Mouse (Mus musculus): Measurements from ENCODE around the gene Plch2. TPM values are rescaled to one million over a fixed set of nuclear protein-coding genes. Genes with fewer than 3 reads are reported as not detected.
A peak's percentile ranks its signal among the peaks of the same experiment; 100 is the strongest.

Plch2 gene
- total RNA-seq, 1 experiment from 2014 or later: not detected

DNA sequence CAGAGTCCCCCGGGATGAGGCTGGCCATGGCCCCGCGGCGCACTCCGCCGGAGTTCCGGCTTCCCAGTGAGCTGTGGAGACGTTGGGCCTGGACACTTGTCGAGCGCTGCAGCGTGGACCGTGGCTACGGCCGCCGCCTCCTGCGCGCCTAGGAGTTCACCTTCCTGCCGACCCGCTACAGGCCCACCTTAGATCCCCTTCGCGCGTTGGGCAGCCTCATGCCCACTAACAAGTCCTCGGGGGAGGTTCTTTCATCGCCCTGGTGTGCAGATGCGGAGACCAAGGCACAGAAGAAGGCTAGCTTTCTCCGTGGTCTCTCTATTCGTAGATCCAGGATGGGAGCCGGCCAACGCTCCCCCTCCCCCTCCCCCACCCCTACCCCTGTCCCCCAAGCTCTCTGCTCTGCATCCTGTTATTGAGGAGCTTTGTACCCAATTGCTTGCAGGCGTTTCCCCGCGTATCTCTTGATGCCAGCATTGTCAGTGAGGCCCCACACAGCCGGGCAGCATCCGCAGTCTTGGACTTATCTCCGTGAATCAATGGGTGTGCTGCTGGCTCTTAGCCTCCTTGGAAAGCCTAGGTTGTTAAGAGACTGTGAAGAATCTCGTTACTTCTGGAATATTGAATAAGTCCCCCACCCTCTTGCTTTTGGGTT lies 91.9 kb downstream of the Plch2 start:
- ATAC-seq (ENCODE audit: extremely low read depth, insufficient number of reproducible peaks, low FRiP score, poor library complexity, severe bottlenecking): no peak

DNA sequence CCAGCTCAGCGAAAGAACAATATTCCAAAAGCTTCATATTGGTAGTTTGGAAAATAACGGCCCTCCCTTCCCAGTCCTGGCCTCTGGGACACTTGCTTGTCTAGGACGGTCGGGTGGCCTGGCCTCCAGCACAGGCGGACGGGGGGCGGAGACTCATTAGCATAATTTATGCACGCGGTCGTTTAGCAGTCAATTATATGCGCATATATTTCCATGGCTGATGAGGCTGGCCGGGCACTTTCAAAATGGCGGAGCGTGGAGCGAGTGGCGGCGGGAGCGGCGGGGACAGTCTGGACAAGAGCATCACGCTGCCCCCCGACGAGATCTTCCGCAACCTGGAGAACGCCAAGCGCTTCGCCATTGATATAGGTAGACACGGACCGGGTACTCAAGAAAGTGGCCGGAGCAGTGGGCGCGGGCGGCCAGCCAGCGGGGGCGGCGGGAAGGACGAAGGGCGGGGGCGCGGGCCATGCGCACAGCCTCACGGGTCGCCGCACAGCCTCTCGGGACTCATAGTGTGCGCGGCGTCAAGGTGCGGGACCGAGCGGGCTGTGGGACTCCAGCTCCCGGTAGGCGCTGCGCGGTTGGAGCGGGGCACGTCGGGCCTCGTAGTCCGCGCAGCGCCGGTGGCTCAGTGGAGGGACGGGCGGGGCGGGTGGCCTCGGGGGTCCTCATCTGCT lies 92.5 kb downstream of the Plch2 start, which contains the start of gene Pank4:
Pank4 (plus strand) TSS at position 223 of the 680 bp plus-strand sequence.
- peak; percentile 77 for ATAC-seq (ENCODE audit: extremely low read depth, insufficient number of reproducible peaks, low FRiP score, poor library complexity, severe bottlenecking)

DNA sequence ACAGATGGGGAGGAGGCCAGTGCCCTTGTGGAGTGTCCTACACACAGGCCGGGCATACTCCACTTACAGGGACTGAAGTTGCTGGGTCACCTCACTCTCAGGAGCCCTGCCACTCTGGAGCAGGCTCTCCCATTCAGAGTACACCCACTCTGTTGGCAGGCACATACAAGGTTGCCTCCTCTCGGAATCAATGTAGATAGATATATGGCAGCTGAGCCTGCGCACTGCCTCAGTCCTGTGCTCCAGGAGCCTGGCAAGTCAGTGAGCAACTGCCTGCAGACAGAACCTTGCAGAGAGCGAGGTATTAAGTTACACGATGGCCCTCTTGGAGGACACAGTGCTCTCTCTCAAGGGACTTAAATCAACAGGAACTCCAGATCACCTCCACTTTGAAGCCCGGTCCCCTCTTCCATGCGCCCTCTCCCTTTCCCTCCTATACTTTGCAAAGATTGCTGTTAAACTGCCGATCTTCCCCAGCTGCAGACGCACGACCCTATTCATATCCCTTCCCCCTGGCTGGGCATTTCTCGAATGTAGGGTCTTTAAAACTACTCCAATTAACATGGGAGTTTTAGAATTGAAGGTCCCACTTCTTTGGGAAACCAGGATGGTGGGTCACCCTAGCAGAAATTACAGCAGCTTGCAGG lies 93.3 kb downstream of the Plch2 start:
- no peak for ATAC-seq (ENCODE audit: extremely low read depth, insufficient number of reproducible peaks, low FRiP score, poor library complexity, severe bottlenecking)

DNA sequence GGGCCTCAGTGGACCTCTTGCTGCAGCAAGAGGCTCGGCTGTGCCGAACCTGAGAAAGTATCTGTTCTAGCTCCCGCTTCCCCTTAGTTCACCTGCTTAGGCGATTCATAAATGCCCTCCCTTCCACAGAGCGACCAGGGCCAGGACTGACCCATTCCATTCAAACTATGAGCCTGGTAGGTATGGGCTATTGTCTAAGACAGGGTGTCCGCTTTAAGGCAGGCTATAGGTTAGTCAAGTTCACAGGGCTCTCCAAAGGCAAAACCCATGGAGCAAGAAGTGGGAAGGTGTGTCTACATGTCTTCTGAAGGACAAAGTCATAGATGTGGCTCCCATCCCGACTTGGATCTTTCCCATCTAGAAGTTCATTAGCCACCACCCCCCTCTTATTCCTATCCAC lies 93.9 kb downstream of the Plch2 start:
- no peak for ATAC-seq (ENCODE audit: extremely low read depth, insufficient number of reproducible peaks, low FRiP score, poor library complexity, severe bottlenecking)

DNA sequence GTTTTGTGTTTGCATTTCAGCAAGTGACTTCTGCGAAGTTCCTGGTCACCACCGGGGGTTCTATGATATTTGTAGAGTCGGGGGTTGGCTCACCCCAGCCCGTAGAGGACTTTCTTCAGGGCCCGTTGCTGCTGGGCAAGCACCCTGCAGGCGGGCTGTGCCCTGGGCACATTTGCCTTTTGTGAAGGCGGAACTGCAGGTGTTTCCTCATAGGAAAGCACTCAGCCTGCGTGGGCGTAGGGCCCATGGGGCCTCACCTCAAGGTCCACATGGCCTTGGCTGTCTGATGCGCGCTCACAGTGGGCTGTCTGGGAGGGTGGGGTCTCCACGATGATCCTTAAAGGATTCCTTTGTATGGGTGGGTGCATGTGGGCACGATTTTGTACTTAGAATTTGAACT lies 94.7 kb downstream of the Plch2 start:
- ATAC-seq (ENCODE audit: extremely low read depth, insufficient number of reproducible peaks, low FRiP score, poor library complexity, severe bottlenecking): peak; percentile 55; the same call in 1 of the 2 replicates

DNA sequence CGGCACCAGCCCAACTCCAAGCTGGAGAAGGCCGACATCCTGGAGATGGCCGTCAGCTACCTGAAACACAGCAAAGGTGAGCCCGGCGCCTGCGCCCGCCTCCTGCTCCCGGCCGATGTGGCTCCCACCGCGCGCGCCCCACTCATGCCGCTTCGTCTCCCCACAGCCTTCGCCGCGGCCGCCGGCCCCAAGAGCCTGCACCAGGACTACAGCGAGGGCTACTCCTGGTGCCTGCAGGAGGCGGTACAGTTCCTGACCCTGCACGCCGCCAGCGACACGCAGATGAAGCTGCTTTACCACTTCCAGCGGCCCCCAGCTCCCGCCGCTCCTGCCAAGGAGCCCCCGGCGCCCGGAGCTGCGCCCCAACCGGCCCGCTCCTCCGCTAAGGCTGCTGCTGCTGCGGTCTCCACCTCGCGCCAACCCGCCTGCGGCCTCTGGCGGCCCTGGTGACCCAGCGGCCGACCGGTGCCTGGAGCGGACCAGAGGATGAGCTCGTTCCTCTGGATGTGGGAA lies 95.3 kb downstream of the Plch2 start:
- ATAC-seq (ENCODE audit: extremely low read depth, insufficient number of reproducible peaks, low FRiP score, poor library complexity, severe bottlenecking): peak; percentile 34; the same call in 1 of the 2 replicates

DNA sequence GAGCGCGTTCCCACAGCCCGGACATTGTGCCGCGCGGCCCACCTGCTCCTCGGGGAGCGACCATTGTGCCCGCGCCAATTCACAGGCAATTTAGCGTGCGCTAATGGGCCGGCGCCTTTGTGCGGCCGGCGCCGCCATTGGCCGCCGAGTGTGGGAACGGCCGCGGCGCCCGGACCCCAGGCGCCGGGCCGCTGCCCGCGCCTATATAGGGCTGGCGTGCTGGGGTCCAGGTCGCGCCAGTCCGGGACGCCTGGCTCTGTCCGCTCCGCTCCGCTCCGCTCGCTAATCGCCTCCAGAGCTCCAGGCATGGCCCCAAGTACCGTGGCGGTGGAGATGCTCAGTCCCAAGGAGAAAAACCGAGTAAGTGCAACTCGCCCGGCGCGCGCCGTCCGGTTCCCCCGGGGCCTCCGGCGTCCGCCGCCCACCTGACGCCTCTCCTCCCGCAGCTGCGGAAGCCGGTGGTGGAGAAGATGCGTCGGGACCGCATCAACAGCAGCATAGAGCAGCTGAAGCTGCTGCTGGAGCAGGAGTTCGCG lies 95.8 kb downstream of the Plch2 start, which contains the start of gene Hes5:
Hes5 (plus strand) TSS at position 234 of the 536 bp plus-strand sequence.
- ATAC-seq (ENCODE audit: extremely low read depth, insufficient number of reproducible peaks, low FRiP score, poor library complexity, severe bottlenecking): no peak

DNA sequence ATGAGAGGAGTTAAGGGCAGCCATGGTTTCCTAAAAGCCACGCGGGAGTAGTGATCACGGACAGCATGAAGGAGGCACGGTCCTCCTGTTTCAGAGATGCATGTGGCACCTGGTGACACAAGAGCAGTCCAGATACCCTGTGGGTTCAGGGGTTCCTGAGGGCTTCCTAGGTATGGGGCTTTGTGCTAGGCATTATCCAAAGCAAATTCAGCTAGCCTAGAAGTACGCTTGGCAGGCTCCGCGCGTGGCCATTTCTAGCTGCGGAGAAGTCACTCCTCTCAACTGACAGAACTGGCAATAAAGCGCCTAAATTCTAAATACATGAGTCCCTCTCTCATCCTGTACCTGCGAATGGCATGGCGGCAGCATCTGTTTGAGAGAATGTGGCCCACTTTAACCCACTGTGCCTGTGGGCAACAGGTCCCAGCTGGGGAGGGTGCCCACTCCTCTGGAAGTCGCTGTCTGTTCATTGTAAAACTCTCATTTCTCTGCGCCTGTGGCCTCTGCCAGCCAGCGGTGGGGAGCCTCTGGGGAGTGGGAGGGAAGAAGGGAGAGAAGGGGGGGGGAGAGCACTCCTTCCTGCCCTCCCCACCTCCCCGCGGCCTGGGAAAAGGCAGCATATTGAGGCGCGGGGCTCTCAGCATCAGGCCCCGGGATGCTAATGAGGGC lies 96.4 kb downstream of the Plch2 start:
- no peak for ATAC-seq (ENCODE audit: extremely low read depth, insufficient number of reproducible peaks, low FRiP score, poor library complexity, severe bottlenecking)

DNA sequence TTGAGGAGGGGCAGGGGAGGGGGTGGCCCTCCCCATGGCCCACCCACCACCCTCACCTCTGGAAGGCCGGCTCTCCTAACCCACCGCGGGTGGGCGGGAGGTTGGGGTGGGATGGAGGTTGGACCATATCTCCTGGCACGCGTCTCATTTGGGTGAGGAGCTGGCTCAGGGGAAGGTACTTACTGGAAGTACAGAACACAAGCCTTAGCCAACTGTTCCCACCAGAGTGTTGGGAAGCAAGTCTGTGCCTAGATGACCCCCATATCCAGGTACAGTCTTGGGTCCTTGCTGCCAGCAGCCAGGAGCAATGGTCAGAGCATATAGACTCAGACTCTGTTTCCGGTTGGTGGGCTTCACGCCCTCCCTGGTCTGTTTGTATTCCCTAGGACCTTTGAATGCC lies 98.0 kb downstream of the Plch2 start:
- no peak for ATAC-seq (ENCODE audit: extremely low read depth, insufficient number of reproducible peaks, low FRiP score, poor library complexity, severe bottlenecking)

DNA sequence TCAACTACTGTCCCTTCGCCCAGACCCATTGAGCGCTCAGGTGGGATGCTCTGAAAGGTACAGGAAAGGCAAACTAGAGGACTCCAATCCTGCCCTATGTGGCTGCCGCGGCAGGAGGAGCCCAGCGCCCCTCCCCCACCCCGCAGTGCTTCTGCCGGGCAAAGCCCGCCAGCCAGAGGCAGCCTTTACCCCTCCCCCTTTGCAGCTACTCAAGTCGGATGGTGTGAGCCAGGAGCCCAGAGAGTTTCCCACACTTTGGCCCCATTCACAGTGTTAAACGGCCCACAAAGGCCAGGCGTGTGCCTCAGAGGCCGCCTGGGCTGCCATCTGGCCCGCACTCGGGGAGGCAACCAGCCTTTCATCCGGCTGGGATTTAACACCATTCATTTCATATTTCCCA lies 98.4 kb downstream of the Plch2 start:
- no peak for ATAC-seq (ENCODE audit: extremely low read depth, insufficient number of reproducible peaks, low FRiP score, poor library complexity, severe bottlenecking)

DNA sequence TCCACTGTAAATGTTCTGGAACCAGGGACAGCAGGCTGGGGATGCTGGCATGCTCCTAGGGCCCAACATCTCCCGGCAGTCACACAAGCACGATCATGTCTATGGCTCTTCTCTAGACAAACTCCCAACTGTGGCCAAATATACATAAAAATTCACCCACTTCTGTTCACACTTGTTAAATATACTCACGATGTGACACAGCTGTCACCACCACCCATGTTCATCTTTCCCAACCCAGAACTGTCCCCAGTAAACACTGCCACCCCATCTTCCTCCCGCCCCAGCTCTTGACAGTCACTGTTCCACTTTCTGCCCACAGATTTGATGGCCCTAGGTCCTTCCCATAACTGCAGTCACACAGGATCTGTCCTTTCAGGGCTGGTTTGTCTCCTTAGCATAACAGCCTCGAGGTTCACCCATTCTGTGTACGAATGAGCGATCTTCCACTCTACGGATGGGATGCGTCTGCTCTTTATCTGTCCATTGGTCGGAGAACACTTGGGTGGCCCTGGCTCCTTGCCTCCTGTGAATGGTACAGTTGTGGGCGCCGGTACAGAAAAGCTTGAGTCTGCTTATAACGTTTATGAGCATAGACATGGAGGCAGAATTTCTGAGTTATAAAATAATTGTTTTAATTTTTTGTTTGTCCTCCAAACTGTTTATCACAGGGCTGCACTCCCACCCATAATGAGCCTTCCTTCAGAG lies 99.1 kb downstream of the Plch2 start:
- no peak for ATAC-seq (ENCODE audit: extremely low read depth, insufficient number of reproducible peaks, low FRiP score, poor library complexity, severe bottlenecking)

DNA sequence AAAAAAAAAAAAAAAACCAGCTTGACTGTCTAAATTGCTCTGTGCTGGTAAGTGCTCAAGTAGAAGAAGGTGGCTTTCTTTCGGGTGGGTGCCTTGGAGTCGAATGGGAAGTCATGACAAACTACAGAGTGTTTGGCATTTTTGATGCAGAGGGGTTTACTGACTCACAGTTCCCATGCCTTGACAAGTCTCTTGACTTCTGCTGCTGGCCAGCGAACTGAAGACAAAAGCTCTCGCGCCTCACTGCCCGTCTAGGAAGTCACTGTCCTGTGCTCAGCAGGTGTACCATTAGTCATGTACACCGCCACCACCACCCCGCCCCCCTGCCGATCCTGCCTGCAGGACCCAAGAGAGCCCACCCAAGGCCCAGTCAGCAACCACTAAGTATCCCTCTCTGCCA lies 100.0 kb downstream of the Plch2 start:
- no peak for ATAC-seq (ENCODE audit: extremely low read depth, insufficient number of reproducible peaks, low FRiP score, poor library complexity, severe bottlenecking)

DNA sequence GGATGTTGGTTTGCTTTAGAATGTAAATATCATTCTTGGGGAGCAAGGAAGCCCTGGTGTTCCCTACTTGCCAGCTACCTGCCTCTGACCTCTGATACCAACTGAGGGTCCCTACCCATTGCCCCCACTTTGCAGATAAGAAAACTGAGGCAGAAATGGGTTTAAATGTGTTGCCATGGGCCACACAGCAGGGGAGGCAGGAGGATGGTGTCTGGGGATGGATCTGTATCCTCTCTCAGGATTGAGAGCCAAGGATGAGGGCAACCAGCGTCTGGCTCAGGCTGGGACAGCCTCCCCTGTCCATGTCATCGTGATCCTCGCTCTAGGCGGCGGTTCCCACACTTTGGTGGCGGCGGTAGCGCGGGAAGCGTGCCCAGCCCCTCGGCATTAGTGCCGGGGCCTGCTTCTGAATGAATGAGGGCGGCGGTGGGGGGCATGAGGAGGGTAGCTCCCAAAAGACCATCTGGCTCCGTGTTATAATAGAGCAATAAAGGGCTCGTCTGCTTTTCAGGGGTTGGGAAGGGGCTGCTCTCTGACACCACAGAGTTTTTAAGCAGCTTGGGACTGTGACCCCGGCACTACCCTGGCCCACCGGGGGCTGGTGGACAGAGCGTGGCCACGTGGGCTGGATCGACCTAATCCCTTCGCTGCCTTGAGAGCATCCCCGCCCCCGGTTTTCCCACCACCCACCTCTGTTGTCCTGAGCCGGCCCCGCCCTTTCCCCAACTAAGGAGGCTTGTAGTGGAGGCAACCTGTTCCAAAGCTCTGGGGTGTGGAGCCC lies 103.9 kb downstream of the Plch2 start:
- ATAC-seq (ENCODE audit: extremely low read depth, insufficient number of reproducible peaks, low FRiP score, poor library complexity, severe bottlenecking): no peak

DNA sequence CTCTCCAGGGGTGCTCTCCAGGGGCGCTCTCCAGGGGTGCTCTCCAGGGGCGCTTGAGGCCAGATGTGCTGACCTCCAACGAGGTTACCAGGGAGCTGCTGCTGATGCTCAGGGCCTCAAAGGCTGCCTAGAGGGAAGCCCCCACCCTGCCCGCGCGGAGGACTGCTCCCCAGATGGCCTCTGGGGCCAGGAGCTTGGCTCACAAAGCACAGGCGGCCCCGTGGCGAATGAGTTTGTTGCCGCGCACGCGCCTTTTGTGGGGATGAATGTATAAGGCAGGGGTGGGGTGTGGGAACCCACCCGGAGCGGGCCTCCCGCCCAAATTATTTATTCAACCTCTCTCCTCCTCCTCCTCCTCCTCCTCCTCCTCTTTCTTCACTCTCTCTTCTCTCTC lies 107.0 kb downstream of the Plch2 start:
- ATAC-seq (ENCODE audit: extremely low read depth, insufficient number of reproducible peaks, low FRiP score, poor library complexity, severe bottlenecking): no peak

DNA sequence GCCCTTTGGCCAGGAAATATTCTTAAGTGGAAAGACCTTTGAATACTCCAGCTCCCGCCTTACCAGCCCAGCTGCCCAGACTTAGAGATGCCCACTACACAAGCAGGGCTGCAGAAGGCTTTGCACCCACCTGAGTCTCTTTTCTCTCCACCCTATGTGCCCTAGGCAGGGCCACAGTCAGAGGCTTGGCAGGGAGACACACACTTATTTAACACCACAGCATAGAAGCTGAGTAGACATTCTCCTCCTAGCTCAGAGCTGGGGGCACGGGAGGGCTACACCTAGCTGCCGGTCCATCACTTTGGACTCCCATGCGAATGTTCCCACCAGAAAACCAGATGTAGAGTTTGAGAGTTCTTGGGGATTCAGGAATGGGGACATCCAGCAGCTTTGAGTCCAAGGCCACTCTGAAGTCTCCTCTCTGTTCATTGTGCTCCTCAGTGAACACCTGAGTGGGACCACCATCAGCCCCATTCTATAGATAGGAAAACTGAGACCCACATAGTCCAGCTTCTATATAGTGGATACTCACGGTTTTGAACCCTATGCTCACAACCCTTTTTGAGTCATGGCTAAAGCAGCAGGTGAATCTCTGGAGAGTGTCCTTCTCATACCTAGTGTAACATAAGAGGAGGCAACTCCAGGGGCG lies 107.5 kb downstream of the Plch2 start:
- ATAC-seq (ENCODE audit: extremely low read depth, insufficient number of reproducible peaks, low FRiP score, poor library complexity, severe bottlenecking): no peak

DNA sequence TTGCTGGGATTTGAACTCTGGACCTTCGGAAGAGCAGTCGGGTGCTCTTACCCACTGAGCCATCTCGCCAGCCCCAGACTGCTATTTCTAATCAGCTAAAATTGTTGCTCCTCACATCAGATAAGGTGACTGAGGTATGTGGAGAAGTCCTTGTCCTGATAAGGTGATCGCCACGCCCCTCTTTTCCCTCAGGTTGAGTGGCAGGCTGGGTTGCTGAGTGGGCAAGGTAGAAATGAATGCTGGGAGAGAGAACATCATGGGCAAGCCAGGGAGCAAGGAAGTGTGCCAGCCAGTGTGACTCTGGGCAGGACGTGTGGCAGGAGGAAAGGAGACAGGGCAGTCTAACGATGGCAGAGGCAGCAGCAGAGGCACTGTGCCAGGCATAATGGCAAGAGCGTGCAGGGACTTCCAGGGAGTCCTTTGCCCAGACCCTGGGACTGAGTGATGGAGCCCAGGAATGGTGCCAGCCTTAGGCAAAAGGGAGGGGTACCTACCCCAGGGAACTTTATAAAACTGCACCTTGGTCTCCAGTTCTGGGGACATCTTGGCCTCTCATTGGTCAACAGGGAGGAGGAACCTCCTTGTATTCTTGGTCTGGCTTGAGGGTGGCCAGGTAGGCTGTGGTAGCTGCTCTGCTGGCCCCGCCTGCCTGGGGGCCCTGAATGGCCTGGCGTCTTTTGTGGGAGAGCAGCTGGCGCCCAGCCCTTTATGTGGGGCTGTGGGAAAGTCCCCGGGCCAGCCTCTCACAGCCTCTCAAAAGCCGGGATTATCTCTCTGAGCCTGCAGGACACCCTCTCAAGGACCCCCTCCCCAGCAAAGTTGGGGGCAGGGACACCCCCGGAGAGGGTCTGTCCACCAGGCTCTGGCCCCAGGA lies 108.3 kb downstream of the Plch2 start:
- ATAC-seq (ENCODE audit: extremely low read depth, insufficient number of reproducible peaks, low FRiP score, poor library complexity, severe bottlenecking): no peak

DNA sequence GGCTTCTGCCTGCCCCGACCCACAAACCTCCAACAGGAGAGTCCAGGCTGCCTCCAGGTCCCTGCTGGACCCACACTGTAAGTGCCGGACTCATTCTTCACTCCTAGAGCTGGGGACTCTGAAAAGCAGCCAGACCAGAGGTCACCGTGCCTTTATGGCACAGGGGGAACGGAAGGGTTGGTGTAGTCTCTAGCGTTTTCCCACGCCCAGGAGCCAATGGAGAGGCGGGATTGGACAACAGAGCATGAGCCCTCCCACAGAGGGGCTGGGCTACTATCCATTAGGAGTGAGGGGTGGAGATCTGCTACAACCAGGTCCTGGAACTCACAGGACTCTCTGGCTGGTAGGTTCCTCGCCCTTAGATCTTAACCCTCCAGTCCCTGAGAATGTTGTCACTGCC lies 110.3 kb downstream of the Plch2 start:
- ATAC-seq (ENCODE audit: extremely low read depth, insufficient number of reproducible peaks, low FRiP score, poor library complexity, severe bottlenecking): no peak
